Mouse (Mus musculus) liver, embryonic 14.5 days (tissue): ENCODE measurements around the gene Mapkapk5.

Source experiments
- CTCF ChIP-seq: IDR thresholded peaks from 2 replicates; pipeline ENCODE4 v1.5.1; 2016; ENCODE audit warnings: antibody characterized with exemption, low read depth, control low read depth
- EP300 ChIP-seq: IDR thresholded peaks from 2 replicates; pipeline ENCODE4 v1.6.1; 2016; ENCODE audit warnings: antibody characterized with exemption, low read depth

GRCm38 (mm10) chr5:121546530-121546895 is 808 bp upstream of the Mapkapk5 start:
- TF ChIP-seq CTCF, result peak; percentile 77
- no peak for TF ChIP-seq EP300
